Mouse (Mus musculus) heart, adult 2 months (tissue): Measurements from ENCODE around the gene Hgd.

ENCODE experiments used
- CTCF ChIP-seq: fragments of 200-600 bp; IDR thresholded peaks from 2 replicates; pipeline ENCODE4 v1.8.1; 2022; ENCODE audit warnings: antibody characterized with exemption, mild to moderate bottlenecking, moderate library complexity
- EP300 ChIP-seq: fragments of 200-500 bp; IDR thresholded peaks from 2 replicates; pipeline ENCODE4 v1.6.1; 2011; ENCODE audit warnings: low read depth, low read length, control low read depth; ENCODE audit not compliant: insufficient read depth

GRCm38 (mm10) chr16:37677586-37677985 is 97.6 kb downstream of the Hgd start:
- no peak for TF ChIP-seq CTCF
- no peak for TF ChIP-seq EP300
